Mouse (Mus musculus) embryonic facial prominence, embryonic 12.5 days (tissue): ENCODE data around the gene Rbms3. TPM values are rescaled to one million over a fixed set of nuclear protein-coding genes. Genes with fewer than 3 reads are reported as not detected.
A peak's percentile ranks its signal among the peaks of the same experiment; 100 is the strongest.

Source experiments
- ATAC-seq: fragments of 200-750 bp; cut with Nextera tagmentation; 2 replicates; pipeline ENCODE4 v1.8.0; 2017; ENCODE audit not compliant: insufficient number of reproducible peaks, insufficient read depth, low FRiP score, low TSS enrichment
- H3K27ac ChIP-seq: fragments of 300-500 bp; sonication (generic); 2 replicates; pipeline ENCODE4 v1.5.1; 2016; ENCODE audit warnings: mild to moderate bottlenecking
- H3K27me3 ChIP-seq: fragments of 300-500 bp; sonication (generic); 2 replicates; pipeline ENCODE4 v1.6.1; 2016; ENCODE audit warnings: mild to moderate bottlenecking, moderate library complexity
- H3K36me3 ChIP-seq: fragments of 300-500 bp; sonication (generic); 2 replicates; pipeline ENCODE4 v1.6.1; 2016; ENCODE audit warnings: mild to moderate bottlenecking
- H3K4me1 ChIP-seq: fragments of 300-500 bp; sonication (generic); 2 replicates; pipeline ENCODE4 v1.6.1; 2016
- H3K4me2 ChIP-seq: fragments of 300-500 bp; sonication (generic); replicated peaks from 2 replicates; pipeline ENCODE4 v1.6.1; 2016; ENCODE audit warnings: mild to moderate bottlenecking, moderate library complexity
- H3K4me3 ChIP-seq: fragments of 300-500 bp; sonication (generic); 2 replicates; pipeline ENCODE4 v1.5.1; 2016; ENCODE audit warnings: mild to moderate bottlenecking
- H3K9ac ChIP-seq: fragments of 300-500 bp; sonication (generic); 2 replicates; pipeline ENCODE4 v1.6.1; 2016; ENCODE audit warnings: mild to moderate bottlenecking, moderate library complexity
- H3K9me3 ChIP-seq: fragments of 300-500 bp; sonication (generic); 2 replicates; pipeline ENCODE4 v1.6.1; 2016; ENCODE audit warnings: mild to moderate bottlenecking, moderate library complexity
- WGBS: fragments of 180-500 bp; shearing (Covaris S2); methylation state at CpG from one replicate; pipeline ENCODE4 v1.1.7; 2016; 5-methylcytosine and 5-hydroxymethylcytosine counted together
- polyA plus RNA-seq: library from polyadenylated mRNA; unstranded; fragments of >200 nt; fragmentation: Nextera tagmentation; extraction: Ambion mirVana; gene quantifications from 2 replicates; pipeline ENCODE4 v1.2.1, GENCODE M21; 2016

Rbms3 gene
- polyA plus RNA-seq, 1 experiment from 2014 or later = 94.1 TPM

DNA sequence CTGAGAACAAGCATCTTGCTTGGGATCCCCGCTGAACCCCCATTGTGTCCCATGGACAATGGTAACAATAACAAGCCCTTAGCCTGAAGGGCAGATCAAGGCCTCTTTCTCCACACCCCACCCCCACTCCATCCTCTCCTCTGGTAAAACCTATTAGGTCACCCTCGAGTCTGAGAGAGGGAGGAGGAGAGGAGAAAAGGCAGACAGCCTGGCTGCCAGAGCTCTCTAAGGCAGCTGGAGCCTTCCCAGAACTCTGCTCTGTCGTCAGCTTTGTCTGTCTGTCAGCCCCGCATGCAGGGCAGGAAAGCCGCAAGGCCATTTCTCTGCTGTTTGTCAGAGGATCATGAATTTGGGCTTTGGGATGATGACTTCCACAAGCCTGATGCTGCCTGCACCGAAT lies 466.6 kb downstream of the Rbms3 start:
- no peak for ATAC-seq
- H3K9me3 ChIP-seq = no peaks in the 10 kb centered on the region
- H3K4me2 ChIP-seq = no peak overlapping the region
- H3K27me3 ChIP-seq = no peaks in the 10 kb centered on the region
- no peaks in the 10 kb centered on the region for H3K36me3 ChIP-seq
- H3K4me3 ChIP-seq = no peak overlapping the region
- no peak overlapping the region for H3K27ac ChIP-seq
- H3K9ac ChIP-seq = no peak overlapping the region
- peaks cover 14% of the 10 kb centered on the region for H3K4me1 ChIP-seq
- WGBS = 25% methylated on average over 6 of the region's 6 CpGs

DNA sequence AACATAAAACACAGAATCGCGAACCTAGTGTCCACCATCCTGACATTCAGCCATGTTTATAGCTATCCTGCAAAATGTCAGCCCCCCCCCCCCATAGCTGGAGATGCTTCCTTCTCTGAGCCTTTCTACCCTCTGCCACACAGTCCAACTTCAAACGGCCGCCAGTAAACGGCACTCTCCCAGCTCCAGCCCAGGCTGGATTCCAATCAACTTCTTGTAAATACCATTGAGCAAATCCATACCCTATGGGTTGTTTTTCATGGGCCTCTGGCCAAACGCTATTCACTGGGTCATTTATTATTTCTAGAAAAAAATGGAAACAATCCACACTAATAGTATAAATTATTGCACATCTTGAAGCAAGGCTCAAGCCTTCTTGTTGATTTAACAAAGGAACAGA lies 468.6 kb downstream of the Rbms3 start:
- Histone ChIP-seq H3K9me3 (no peaks in the 10 kb centered on the region), H3K4me2 (no peak overlapping the region), H3K4me1 (peaks cover 15% of the 10 kb centered on the region), H3K4me3 (no peak overlapping the region), H3K36me3 (no peaks in the 10 kb centered on the region; the same call in 1 of the 2 replicates), H3K27ac (no peak overlapping the region), H3K27me3 (no peaks in the 10 kb centered on the region), H3K9ac (no peak overlapping the region)
- no peak for ATAC-seq
- WGBS = 79% methylated on average over 6 of the region's 6 CpGs

DNA sequence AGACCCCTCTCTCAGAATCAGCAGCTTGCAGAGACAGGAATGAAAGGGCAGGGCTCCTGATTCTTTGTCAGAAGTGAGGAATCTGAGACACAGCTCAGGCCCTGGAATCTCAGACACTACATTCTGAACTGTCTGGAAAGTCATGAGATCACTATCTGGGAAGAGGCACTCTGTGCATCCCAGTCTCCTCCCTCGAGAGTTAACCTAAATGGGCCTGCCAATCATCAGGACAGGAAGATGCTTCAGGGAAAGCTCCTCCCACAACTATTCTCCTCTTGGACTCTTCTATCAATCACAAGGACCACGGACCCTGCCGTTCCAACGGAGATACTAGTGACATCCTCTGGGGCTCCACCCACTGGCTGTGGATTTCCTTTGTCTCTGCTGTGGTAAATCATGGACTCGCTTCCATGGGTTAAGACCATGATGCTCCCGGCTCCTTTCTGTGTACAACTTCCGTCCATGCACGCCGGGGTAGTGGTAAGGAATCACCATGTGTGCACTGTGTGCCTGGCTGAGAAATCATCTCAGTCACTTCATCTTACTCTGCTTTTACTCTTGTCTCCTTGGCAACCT lies 473.3 kb downstream of the Rbms3 start:
- 64% methylated on average over 9 of the region's 9 CpGs for WGBS
- H3K27me3 ChIP-seq = no peaks in the 10 kb centered on the region
- 0 out of 2 replicates have a peak overlapping the region, but pooled peaks have one; percentile 46 for H3K27ac ChIP-seq
- H3K4me3 ChIP-seq = no peak overlapping the region
- ATAC-seq = peak; percentile 49; the same call in 1 of the 2 replicates
- H3K36me3 ChIP-seq = no peaks in the 10 kb centered on the region; the same call in 1 of the 2 replicates
- H3K4me2 ChIP-seq = no peak overlapping the region
- H3K9me3 ChIP-seq = no peaks in the 10 kb centered on the region
- no peak overlapping the region for H3K9ac ChIP-seq
- peaks cover 20% of the 10 kb centered on the region for H3K4me1 ChIP-seq

DNA sequence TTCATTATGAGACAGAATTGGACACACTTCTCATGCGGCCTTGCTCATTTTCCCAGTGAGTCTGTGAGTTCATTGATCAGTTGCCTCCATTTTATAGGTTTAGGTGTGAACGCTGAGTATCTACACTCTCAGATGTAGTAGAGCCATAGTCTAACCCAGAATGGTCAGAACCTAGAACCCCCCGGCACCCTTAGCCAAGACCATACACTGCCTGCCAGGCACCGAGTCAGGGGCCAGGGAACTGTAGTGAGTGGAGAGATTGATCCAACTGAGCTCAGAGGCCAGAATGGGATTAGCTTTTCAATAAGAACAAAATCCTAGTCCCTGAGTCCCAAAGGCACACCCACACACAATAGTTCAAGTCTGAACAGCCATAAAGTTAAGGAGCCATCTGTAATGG lies 475.1 kb downstream of the Rbms3 start:
- no peak for ATAC-seq

DNA sequence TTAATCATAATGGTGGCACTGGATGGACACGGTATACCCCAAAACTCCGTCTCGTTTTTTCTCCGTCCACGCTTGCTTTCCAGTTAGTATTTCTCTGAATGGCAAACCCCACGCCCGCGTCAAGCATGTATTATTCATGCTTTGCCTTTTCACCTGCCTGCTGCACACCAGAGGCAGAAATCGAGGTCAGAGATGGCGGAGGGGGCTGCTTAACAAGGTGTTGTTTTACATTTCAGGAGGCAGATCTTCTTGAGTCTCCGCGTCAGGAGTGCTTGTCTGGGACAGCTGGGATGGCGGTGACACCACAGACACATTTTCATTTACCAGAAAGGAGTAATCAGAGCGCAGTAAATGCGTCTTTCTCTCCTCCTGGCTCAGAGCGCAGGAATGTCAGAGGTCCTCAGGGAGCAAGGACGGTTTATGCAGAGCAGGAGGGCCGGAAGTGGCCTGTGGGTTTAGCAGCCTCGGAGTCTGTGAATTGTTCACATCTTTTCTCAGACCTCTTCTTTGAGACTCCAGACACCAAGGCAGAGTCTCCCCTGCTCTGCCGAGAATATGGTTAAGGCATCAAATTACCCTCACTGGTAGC lies 475.9 kb downstream of the Rbms3 start:
- Histone ChIP-seq H3K36me3 (no peaks in the 10 kb centered on the region; the same call in 1 of the 2 replicates), H3K27me3 (no peaks in the 10 kb centered on the region), H3K9me3 (no peaks in the 10 kb centered on the region), H3K9ac (no peak overlapping the region), H3K27ac (peak overlapping the region; percentile 56), H3K4me3 (no peak overlapping the region), H3K4me1 (peaks cover 20% of the 10 kb centered on the region), H3K4me2 (peak overlapping the region; percentile 8)
- 38% methylated on average over 20 of the region's 20 CpGs for WGBS
- ATAC-seq = no peak

More for the DNA sequence above, 475.1 kb downstream of the Rbms3 start:
- Histone ChIP-seq H3K9me3 (no peaks in the 10 kb centered on the region), H3K4me1 (peaks cover 20% of the 10 kb centered on the region), H3K4me2 (no peak overlapping the region), H3K36me3 (no peaks in the 10 kb centered on the region; the same call in 1 of the 2 replicates), H3K27ac (peak overlapping the region; percentile 63; the same call in 1 of the 2 replicates), H3K4me3 (no peak overlapping the region), H3K9ac (no peak overlapping the region), H3K27me3 (no peaks in the 10 kb centered on the region)
- 88% methylated on average over 4 of the region's 4 CpGs for WGBS

DNA sequence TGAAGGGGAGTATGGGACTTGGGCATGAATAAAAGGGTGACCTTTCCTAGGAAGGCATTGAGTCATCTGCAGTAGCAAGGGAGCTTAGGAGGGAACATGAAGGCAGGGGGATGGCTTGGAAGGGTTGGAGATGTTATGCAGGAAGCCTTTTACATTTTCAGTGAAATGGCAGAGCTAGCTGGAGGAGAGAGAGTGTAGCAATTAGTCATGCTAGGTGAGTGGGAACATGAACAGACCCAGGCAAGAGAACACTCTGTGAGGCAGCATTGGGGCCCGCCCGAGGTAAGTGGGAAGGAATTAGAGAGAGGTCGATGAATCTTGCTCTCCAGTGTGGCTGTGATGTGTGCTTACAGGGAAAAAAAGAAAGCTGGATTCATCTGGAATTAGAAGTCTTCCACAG lies 477.8 kb downstream of the Rbms3 start:
- H3K27ac ChIP-seq = no peak overlapping the region

DNA sequence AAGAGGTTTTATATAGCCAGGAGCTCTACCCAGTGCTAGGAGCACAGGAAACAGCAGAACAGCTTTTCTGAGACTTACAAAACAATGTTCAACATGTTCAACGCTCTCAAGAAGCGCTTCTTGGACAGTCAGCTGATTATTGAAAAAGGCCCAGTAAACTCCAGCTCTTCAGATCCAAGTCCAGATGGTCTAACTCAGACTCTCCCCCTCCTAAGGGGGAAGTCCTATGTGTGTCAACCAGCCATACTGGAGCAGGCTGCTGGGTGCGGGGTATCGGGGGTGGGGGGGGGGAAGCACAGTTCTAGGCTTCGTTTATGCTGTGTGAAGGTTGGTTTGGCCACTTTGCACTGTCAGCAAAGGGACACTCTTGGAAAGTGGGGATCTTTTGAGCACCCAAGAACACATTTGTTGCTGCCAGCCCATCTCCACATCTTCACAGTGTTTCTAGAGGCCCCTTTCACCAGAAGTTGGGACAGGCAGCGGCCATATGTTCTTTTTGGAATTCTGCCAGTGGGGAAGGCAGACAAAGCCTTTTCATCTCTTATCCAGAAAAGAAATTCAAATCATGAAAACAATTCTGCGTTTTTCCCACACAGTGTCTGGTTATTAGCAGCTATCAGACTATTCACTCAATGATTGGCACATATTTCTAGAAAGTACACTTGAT lies 485.5 kb downstream of the Rbms3 start:
- no peak overlapping the region for H3K9ac ChIP-seq
- no peaks in the 10 kb centered on the region for H3K36me3 ChIP-seq
- no peak overlapping the region for H3K4me2 ChIP-seq
- peak overlapping the region; percentile 20; the same call in 1 of the 2 replicates for H3K27ac ChIP-seq
- no peak overlapping the region for H3K4me3 ChIP-seq
- no peaks in the 10 kb centered on the region for H3K27me3 ChIP-seq
- H3K4me1 ChIP-seq = peaks cover 7% of the 10 kb centered on the region
- no peaks in the 10 kb centered on the region for H3K9me3 ChIP-seq
- no peak for ATAC-seq
- 80% methylated on average over 7 of the region's 7 CpGs for WGBS

More for the DNA sequence above, 477.8 kb downstream of the Rbms3 start:
- Histone ChIP-seq H3K9me3 (no peaks in the 10 kb centered on the region), H3K9ac (no peak overlapping the region), H3K27me3 (no peaks in the 10 kb centered on the region), H3K36me3 (no peaks in the 10 kb centered on the region), H3K4me2 (no peak overlapping the region), H3K4me1 (peaks cover 20% of the 10 kb centered on the region), H3K4me3 (no peak overlapping the region)
- WGBS = 66% methylated on average over 3 of the region's 3 CpGs
- no peak for ATAC-seq

DNA sequence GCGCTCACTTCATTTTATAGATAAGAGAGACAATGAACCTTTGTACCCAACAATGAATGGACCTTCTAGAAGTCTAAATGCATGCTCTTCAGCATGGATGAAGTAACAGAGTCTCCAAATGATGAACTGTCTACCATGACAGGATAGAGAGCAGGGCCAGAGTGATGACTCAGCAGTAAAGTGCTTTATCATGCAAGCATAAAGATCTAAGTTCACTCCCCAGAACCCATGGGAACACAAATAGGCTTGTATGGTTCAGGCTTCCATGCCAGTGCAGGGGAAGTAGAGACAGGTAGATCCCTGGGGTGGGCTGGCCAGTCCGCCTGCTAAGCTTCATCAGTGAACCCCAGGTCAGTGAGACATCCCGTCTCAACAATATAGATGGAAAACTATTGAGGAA lies 489.7 kb downstream of the Rbms3 start:
- Histone ChIP-seq H3K36me3 (no peaks in the 10 kb centered on the region), H3K4me2 (no peak overlapping the region), H3K9me3 (no peaks in the 10 kb centered on the region), H3K9ac (no peak overlapping the region), H3K27me3 (no peaks in the 10 kb centered on the region), H3K4me3 (no peak overlapping the region), H3K4me1 (peaks cover 7% of the 10 kb centered on the region), H3K27ac (no peak overlapping the region)
- ATAC-seq = no peak
- 94% methylated on average over 3 of the region's 3 CpGs for WGBS

DNA sequence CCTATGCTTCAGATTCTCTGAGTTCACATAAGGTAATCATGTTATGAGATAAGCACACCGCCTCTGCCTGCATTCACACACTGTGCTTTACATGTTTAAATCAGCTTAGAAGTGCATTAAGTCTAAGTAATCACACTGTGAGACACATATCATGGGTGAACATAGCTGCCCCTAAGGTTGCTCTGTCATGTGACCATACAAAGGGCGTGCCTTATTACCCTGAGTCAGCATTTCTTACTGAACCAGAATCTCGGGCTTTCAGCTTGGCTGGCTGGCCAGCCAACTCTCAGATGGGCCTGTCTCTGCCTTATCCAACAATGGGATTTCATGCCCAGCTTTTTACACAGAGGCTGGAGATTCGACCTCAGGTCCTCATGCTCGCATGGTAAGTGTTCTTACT lies 493.3 kb downstream of the Rbms3 start:
- WGBS = 70% methylated on average over 5 of the region's 5 CpGs
- H3K9ac ChIP-seq = no peak overlapping the region
- ATAC-seq = no peak
- H3K27ac ChIP-seq = no peak overlapping the region
- H3K9me3 ChIP-seq = no peaks in the 10 kb centered on the region
- no peaks in the 10 kb centered on the region for H3K27me3 ChIP-seq
- no peak overlapping the region for H3K4me3 ChIP-seq
- no peak overlapping the region for H3K4me2 ChIP-seq
- H3K4me1 ChIP-seq = no peaks in the 10 kb centered on the region
- no peaks in the 10 kb centered on the region for H3K36me3 ChIP-seq

DNA sequence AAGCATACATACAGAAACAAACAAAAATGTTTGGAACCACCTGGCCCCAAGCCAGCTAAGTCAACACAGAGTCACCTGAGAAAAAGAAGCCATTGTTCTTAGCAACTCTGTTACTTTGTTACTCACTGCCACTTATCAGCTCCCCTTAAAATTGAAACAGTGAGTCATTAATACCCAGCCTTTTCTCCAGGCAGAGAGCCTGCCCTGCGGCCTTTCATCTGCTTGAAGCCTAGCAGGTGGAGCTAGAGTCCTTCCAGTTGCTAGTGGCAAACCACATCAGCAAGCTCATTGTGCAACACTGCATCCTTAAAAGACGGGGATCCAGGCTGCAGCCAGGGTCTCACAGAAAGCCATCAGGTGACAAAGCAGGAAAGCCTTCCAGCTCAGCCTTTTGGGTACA lies 495.7 kb downstream of the Rbms3 start:
- Histone ChIP-seq H3K36me3 (no peaks in the 10 kb centered on the region), H3K9me3 (no peaks in the 10 kb centered on the region), H3K4me1 (no peaks in the 10 kb centered on the region), H3K4me3 (no peak overlapping the region), H3K4me2 (no peak overlapping the region), H3K27ac (no peak overlapping the region), H3K27me3 (no peaks in the 10 kb centered on the region), H3K9ac (no peak overlapping the region)
- 51% methylated on average over 2 of the region's 2 CpGs for WGBS
- ATAC-seq = no peak

DNA sequence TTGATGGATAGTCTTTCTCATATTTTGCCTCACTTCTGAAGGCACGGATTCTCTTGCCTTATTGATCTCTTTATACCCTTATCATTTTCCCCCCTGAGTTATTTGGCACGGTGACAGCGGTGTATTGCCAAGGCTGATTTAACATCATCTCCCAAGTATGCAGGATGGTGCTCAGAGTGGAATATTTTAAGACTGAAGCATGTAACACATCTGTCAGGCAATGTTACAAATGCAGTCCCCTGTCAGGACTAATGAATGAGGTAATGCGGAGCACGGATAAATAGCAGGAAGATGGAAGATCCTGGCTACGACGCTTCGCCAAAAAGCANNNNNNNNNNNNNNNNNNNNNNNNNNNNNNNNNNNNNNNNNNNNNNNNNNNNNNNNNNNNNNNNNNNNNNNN lies 502.9 kb downstream of the Rbms3 start:
- H3K27ac ChIP-seq = no peak overlapping the region

DNA sequence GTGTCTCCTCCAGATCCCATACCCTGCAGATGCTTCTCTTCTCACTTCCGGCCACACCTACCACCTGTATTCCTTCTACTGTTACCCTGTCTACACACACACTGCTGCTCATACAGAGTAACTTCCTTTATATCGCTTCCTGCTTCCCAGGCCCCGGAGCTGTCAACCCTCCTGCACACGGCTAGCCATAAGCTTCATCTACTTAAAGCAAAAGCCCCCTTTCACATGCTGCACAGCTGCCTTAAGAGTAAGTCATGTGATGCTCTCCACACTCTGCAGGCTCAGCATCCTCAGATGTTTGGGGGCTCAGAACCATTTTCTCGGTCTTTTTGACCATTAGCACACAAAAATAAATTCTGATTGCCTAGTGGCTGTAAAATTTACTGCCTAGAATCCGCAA lies 503.9 kb downstream of the Rbms3 start:
- ATAC-seq = no peak
- Histone ChIP-seq H3K9ac (no peak overlapping the region), H3K4me1 (peaks cover 17% of the 10 kb centered on the region), H3K27me3 (no peaks in the 10 kb centered on the region), H3K27ac (no peak overlapping the region), H3K36me3 (no peaks in the 10 kb centered on the region), H3K9me3 (no peaks in the 10 kb centered on the region), H3K4me3 (no peak overlapping the region), H3K4me2 (no peak overlapping the region)
- WGBS = 84% methylated on average over 6 of the region's 6 CpGs

More for the DNA sequence above, 502.9 kb downstream of the Rbms3 start:
- Histone ChIP-seq H3K4me2 (no peak overlapping the region), H3K27me3 (no peaks in the 10 kb centered on the region), H3K9me3 (no peaks in the 10 kb centered on the region), H3K4me1 (peaks cover 17% of the 10 kb centered on the region), H3K36me3 (no peaks in the 10 kb centered on the region), H3K4me3 (no peak overlapping the region), H3K9ac (no peak overlapping the region)
- no peak for ATAC-seq
- 45% methylated on average over 8 of the region's 8 CpGs for WGBS
